Comparison of ENCODE assay signal across 11 mouse cellular contexts in genomic region chr5:148879218-148879617, GRCm38 (mm10). TPM values are rescaled to one million over a fixed set of nuclear protein-coding genes. Genes with fewer than 3 reads are reported as not detected.
DNase-seq lines count a peak whose midpoint lies in the region; ATAC-seq and TF ChIP-seq lines count a peak whose summit lies in the region.
"Had no signal": no experiment of that assay in that cellular context is flagged by ENCODE, and none has a peak within 500 bp of the region (broad histone marks: within the 10 kb centered on the region; RNA-seq: fewer than 3 reads in every experiment).

No protein-coding gene starts in this region.

- H3K36me3 ChIP-seq in lung, embryonic 14.5 days (ENCODE audit: insufficient read depth): peaks cover 38% of the 10 kb centered on the region
- H3K36me3 ChIP-seq: G1E had no signal

- no peak for ATAC-seq in cerebellum, adult (ENCODE audit: insufficient number of reproducible peaks, low FRiP score, low TSS enrichment)
- no peak for ATAC-seq in lung, embryonic 14.5 days (ENCODE audit: insufficient read depth)
- peak; percentile 60 for ATAC-seq in megakaryocyte-erythroid progenitor cell, adult 5-6 weeks (replicated peaks; ENCODE audit: low FRiP score, low TSS enrichment, poor library complexity, severe bottlenecking)

- H3K27ac ChIP-seq in lung, embryonic 14.5 days (ENCODE audit: low read depth): no peak overlapping the region

- peak; percentile 56 for TF ChIP-seq CTCF in lung, embryonic 14.5 days (IDR thresholded peaks at IDR 0.05; ENCODE audit: low read depth)

- peak; percentile 23 to 30 for DNase-seq in cerebellum, postnatal 10 days
- DNase-seq in lung, embryonic 14.5 days: no peak
- DNase-seq in lung, adult 18-20 months: no peak
- DNase-seq in NIH3T3 (ENCODE audit: low read depth): peak; percentile 42
- DNase-seq in left cerebral cortex, adult 11 months (ENCODE audit: low spot score): no peak
- no peak for DNase-seq in adrenal gland, adult 18-20 months (ENCODE audit: low spot score in 2 of 2)
- DNase-seq: cerebellum, adult 11-12 months had no signal

- H3K9me3 ChIP-seq in lung, embryonic 14.5 days (ENCODE audit: low read depth, low read length): no peaks in the 10 kb centered on the region

- H3K9ac ChIP-seq in lung, embryonic 14.5 days: no peak overlapping the region

- no peaks in the 10 kb centered on the region for H3K27me3 ChIP-seq in lung, embryonic 14.5 days (ENCODE audit: insufficient read depth, low read length)

- H3K4me1 ChIP-seq in lung, embryonic 14.5 days (ENCODE audit: insufficient read depth): no peaks in the 10 kb centered on the region

- WGBS in lung, embryonic 14.5 days: 89% methylated on average over 6 of the region's 6 CpGs

- no peak overlapping the region for H3K4me3 ChIP-seq in lung, embryonic 14.5 days (ENCODE audit: low read depth, low read length)
- H3K4me3 ChIP-seq: erythroblast, embryonic 14.5 days had no signal

- no peak overlapping the region for H3K4me2 ChIP-seq in lung, embryonic 14.5 days

RNA-seq across cellular contexts. Expression of gene Katnal1, which starts 49.9 kb away (rescaled TPM):
- 13.8 and 14.2 TPM in 2 replicates for polyA plus RNA-seq in lung, embryonic 14.5 days (2014; fragmentation: Nextera tagmentation; extraction: Ambion mirVana)
- total RNA-seq in megakaryocyte-erythroid progenitor cell, adult 5-6 weeks (2014; fragmentation: Nextera tagmentation): 13.0 and 19.0 TPM in 2 replicates
- total RNA-seq in megakaryocyte-erythroid progenitor cell, adult 5-6 weeks (2017): 11.2 and 23.9 TPM in 2 replicates
- 1 to 10 TPM; 5.8 to 8.3 TPM for total RNA-seq in adrenal gland, adult 18-20 months (2021)
- polyA plus RNA-seq: G1E had no signal

Comparison
In these comparisons a context has a peak if more than half of its experiments do, and no peak if none do; other contexts are left out.
1. DNase-seq: peak in cerebellum, postnatal 10 days (2 of 2) and NIH3T3 (single experiment); none in lung, embryonic 14.5 days (single experiment), lung, adult 18-20 months (0 of 2), left cerebral cortex, adult 11 months (single experiment) and adrenal gland, adult 18-20 months (0 of 2).